Mouse (Mus musculus) limb, embryonic 12.5 days (tissue): ENCODE results near the gene Efna5. TPM values are rescaled to one million over a fixed set of nuclear protein-coding genes. Genes with fewer than 3 reads are reported as not detected.

ENCODE experiments used
- ATAC-seq: fragments of 200-750 bp; cut with Nextera tagmentation; 2 replicates; pipeline ENCODE4 v1.8.0; 2017; ENCODE audit warnings: low read depth, moderate TSS enrichment; ENCODE audit not compliant: insufficient number of reproducible peaks, insufficient read depth, low FRiP score, low TSS enrichment
- H3K27ac ChIP-seq: fragments of 300-500 bp; sonication (generic); 2 replicates; pipeline ENCODE4 v1.5.1; 2016; ENCODE audit warnings: mild to moderate bottlenecking, moderate library complexity
- H3K27me3 ChIP-seq: fragments of 300-500 bp; sonication (generic); 2 replicates; pipeline ENCODE4 v1.6.1; 2016; ENCODE audit warnings: mild to moderate bottlenecking, moderate library complexity
- H3K36me3 ChIP-seq: fragments of 300-500 bp; sonication (generic); 2 replicates; pipeline ENCODE4 v1.6.1; 2016; ENCODE audit warnings: mild to moderate bottlenecking, moderate library complexity
- H3K4me1 ChIP-seq: fragments of 300-500 bp; sonication (generic); replicated peaks from 2 replicates; pipeline ENCODE4 v1.6.1; 2016
- H3K4me2 ChIP-seq: fragments of 300-500 bp; sonication (generic); 2 replicates; pipeline ENCODE4 v1.6.1; 2016; ENCODE audit warnings: mild to moderate bottlenecking, moderate library complexity
- H3K4me3 ChIP-seq: fragments of 300-500 bp; sonication (generic); replicated peaks from 2 replicates; pipeline ENCODE4 v1.5.1; 2016; ENCODE audit warnings: mild to moderate bottlenecking
- H3K9ac ChIP-seq: fragments of 300-500 bp; sonication (generic); replicated peaks from 2 replicates; pipeline ENCODE4 v1.6.1; 2016; ENCODE audit warnings: mild to moderate bottlenecking, moderate library complexity
- H3K9me3 ChIP-seq: fragments of 300-500 bp; sonication (generic); 2 replicates; pipeline ENCODE4 v1.6.1; 2016; ENCODE audit warnings: mild to moderate bottlenecking, moderate library complexity
- WGBS: fragments of 180-500 bp; shearing (Covaris S2); methylation state at CpG from one replicate; pipeline ENCODE4 v1.1.7; 2016; 5-methylcytosine and 5-hydroxymethylcytosine counted together
- polyA plus RNA-seq: library from polyadenylated mRNA; unstranded; fragments of >200 nt; fragmentation: Nextera tagmentation; extraction: Ambion mirVana; gene quantifications from 2 replicates; pipeline ENCODE4 v1.2.1, GENCODE M21; 2016

Gene Efna5
- polyA plus RNA-seq, 1 experiment from 2014 or later, result 38.2 TPM

- Histone ChIP-seq H3K27me3 (no peaks in the 10 kb centered on the region; the same call in 1 of the 2 replicates), H3K4me3 (no peak overlapping the region), H3K4me1 (peaks cover 33% of the 10 kb centered on the region), H3K9me3 (no peaks in the 10 kb centered on the region), H3K36me3 (no peaks in the 10 kb centered on the region), H3K27ac (no peak overlapping the region), H3K9ac (no peak overlapping the region), H3K4me2 (no peak overlapping the region)
- no peak for ATAC-seq
- WGBS, result 93% methylated on average over 4 of the region's 4 CpGs
Observed at GRCm38 (mm10) chr17:62745286-62745685, 135.8 kb downstream of the Efna5 start.

GRCm38 (mm10) chr17:62744239-62744638, 136.9 kb downstream of the Efna5 start:
- Histone ChIP-seq H3K4me3 (no peak overlapping the region), H3K4me1 (peaks cover 33% of the 10 kb centered on the region), H3K27ac (no peak overlapping the region), H3K9ac (no peak overlapping the region), H3K9me3 (no peaks in the 10 kb centered on the region), H3K27me3 (no peaks in the 10 kb centered on the region; the same call in 1 of the 2 replicates), H3K4me2 (no peak overlapping the region), H3K36me3 (no peaks in the 10 kb centered on the region)
- no peak for ATAC-seq
- WGBS, result 71% methylated on average over 6 of the region's 6 CpGs

- Histone ChIP-seq H3K4me2 (no peak overlapping the region), H3K9ac (no peak overlapping the region), H3K4me3 (no peak overlapping the region), H3K9me3 (0 out of 2 replicates have a peak, but pooled peaks cover 4% of the 10 kb centered on the region), H3K36me3 (no peaks in the 10 kb centered on the region), H3K4me1 (peaks cover 11% of the 10 kb centered on the region), H3K27me3 (no peaks in the 10 kb centered on the region; the same call in 1 of the 2 replicates), H3K27ac (no peak overlapping the region)
- no peak for ATAC-seq
- 83% methylated on average over 5 of the region's 5 CpGs for WGBS
Observed at GRCm38 (mm10) chr17:62741702-62742101, 139.4 kb downstream of the Efna5 start.

- Histone ChIP-seq H3K36me3 (no peaks in the 10 kb centered on the region), H3K27me3 (no peaks in the 10 kb centered on the region; the same call in 1 of the 2 replicates), H3K4me1 (peaks cover 15% of the 10 kb centered on the region), H3K4me3 (no peak overlapping the region), H3K27ac (no peak overlapping the region), H3K9ac (no peak overlapping the region), H3K9me3 (0 out of 2 replicates have a peak, but pooled peaks cover 4% of the 10 kb centered on the region), H3K4me2 (no peak overlapping the region)
- WGBS, result 61% methylated on average over 6 of the region's 6 CpGs
- no peak for ATAC-seq
Observed at GRCm38 (mm10) chr17:62741020-62741419, 140.1 kb downstream of the Efna5 start.

- no peak overlapping the region for H3K9ac ChIP-seq
- H3K27ac ChIP-seq, result no peak overlapping the region
- 82% methylated on average over 6 of the region's 6 CpGs for WGBS
- no peak overlapping the region for H3K4me2 ChIP-seq
- H3K4me1 ChIP-seq, result peaks cover 25% of the 10 kb centered on the region
- H3K36me3 ChIP-seq, result no peaks in the 10 kb centered on the region
- 0 out of 2 replicates have a peak, but pooled peaks cover 4% of the 10 kb centered on the region for H3K9me3 ChIP-seq
- no peaks in the 10 kb centered on the region; the same call in 1 of the 2 replicates for H3K27me3 ChIP-seq
- no peak for ATAC-seq
- no peak overlapping the region for H3K4me3 ChIP-seq
Observed at GRCm38 (mm10) chr17:62739993-62740392, 141.1 kb downstream of the Efna5 start.

- Histone ChIP-seq H3K9ac (no peak overlapping the region), H3K27me3 (no peaks in the 10 kb centered on the region), H3K27ac (no peak overlapping the region), H3K4me2 (no peak overlapping the region), H3K36me3 (no peaks in the 10 kb centered on the region), H3K4me1 (peaks cover 30% of the 10 kb centered on the region), H3K4me3 (no peak overlapping the region), H3K9me3 (0 out of 2 replicates have a peak, but pooled peaks cover 4% of the 10 kb centered on the region)
- 86% methylated on average over 6 of the region's 6 CpGs for WGBS
- ATAC-seq, result peak; percentile 66; the same call in 1 of the 2 replicates
Observed at GRCm38 (mm10) chr17:62737404-62737803, 143.7 kb downstream of the Efna5 start.

- WGBS, result 2% methylated on average over 11 of the region's 11 CpGs
- Histone ChIP-seq H3K4me1 (peaks cover 32% of the 10 kb centered on the region), H3K9ac (no peak overlapping the region), H3K36me3 (no peaks in the 10 kb centered on the region), H3K4me2 (peak overlapping the region; percentile 32), H3K9me3 (0 out of 2 replicates have a peak, but pooled peaks cover 4% of the 10 kb centered on the region), H3K4me3 (no peak overlapping the region), H3K27ac (0 out of 2 replicates have a peak overlapping the region, but pooled peaks have one; percentile 41), H3K27me3 (no peaks in the 10 kb centered on the region)
- peak; percentile 79; the same call in 1 of the 2 replicates for ATAC-seq
Observed at GRCm38 (mm10) chr17:62735943-62736342, 145.2 kb downstream of the Efna5 start.

GRCm38 (mm10) chr17:62734901-62735300, 146.2 kb downstream of the Efna5 start:
- H3K27me3 ChIP-seq, result no peaks in the 10 kb centered on the region
- no peak overlapping the region for H3K9ac ChIP-seq
- H3K4me3 ChIP-seq, result no peak overlapping the region
- peaks cover 43% of the 10 kb centered on the region for H3K4me1 ChIP-seq
- H3K36me3 ChIP-seq, result no peaks in the 10 kb centered on the region
- peak overlapping the region; percentile 32 for H3K4me2 ChIP-seq
- ATAC-seq, result no peak
- no peak overlapping the region for H3K27ac ChIP-seq
- H3K9me3 ChIP-seq, result 0 out of 2 replicates have a peak, but pooled peaks cover 4% of the 10 kb centered on the region
- 9% methylated on average over 10 of the region's 10 CpGs for WGBS

- H3K27ac ChIP-seq, result no peak overlapping the region
- 73% methylated on average over 4 of the region's 4 CpGs for WGBS
- H3K4me1 ChIP-seq, result peaks cover 51% of the 10 kb centered on the region
- H3K9ac ChIP-seq, result no peak overlapping the region
- no peak overlapping the region for H3K4me3 ChIP-seq
- H3K4me2 ChIP-seq, result no peak overlapping the region
- no peaks in the 10 kb centered on the region for H3K27me3 ChIP-seq
- no peak for ATAC-seq
- H3K36me3 ChIP-seq, result no peaks in the 10 kb centered on the region
- H3K9me3 ChIP-seq, result 0 out of 2 replicates have a peak, but pooled peaks cover 4% of the 10 kb centered on the region
Observed at GRCm38 (mm10) chr17:62734067-62734466, 147.1 kb downstream of the Efna5 start.

- Histone ChIP-seq H3K27me3 (no peaks in the 10 kb centered on the region), H3K4me2 (peak overlapping the region; percentile 35), H3K27ac (peak overlapping the region; percentile 68; the same call in 1 of the 2 replicates), H3K36me3 (no peaks in the 10 kb centered on the region), H3K4me1 (peaks cover 40% of the 10 kb centered on the region), H3K9ac (no peak overlapping the region), H3K4me3 (no peak overlapping the region), H3K9me3 (no peaks in the 10 kb centered on the region)
- ATAC-seq, result peak; percentile 79
- WGBS, result 10% methylated on average over 10 of the region's 10 CpGs
Observed at GRCm38 (mm10) chr17:62729754-62730470, 151.2 kb downstream of the Efna5 start.

- 76% methylated on average over 10 of the region's 10 CpGs for WGBS
- peaks cover 30% of the 10 kb centered on the region for H3K4me1 ChIP-seq
- no peak overlapping the region for H3K4me2 ChIP-seq
- H3K27ac ChIP-seq, result no peak overlapping the region
- H3K27me3 ChIP-seq, result no peaks in the 10 kb centered on the region
- no peaks in the 10 kb centered on the region for H3K36me3 ChIP-seq
- H3K9ac ChIP-seq, result no peak overlapping the region
- no peak overlapping the region for H3K4me3 ChIP-seq
- no peak for ATAC-seq
- no peaks in the 10 kb centered on the region for H3K9me3 ChIP-seq
Observed at GRCm38 (mm10) chr17:62728142-62728917, 152.8 kb downstream of the Efna5 start.
